Mouse (Mus musculus) spleen, postnatal 10 days (tissue): Measurements from ENCODE around the gene Cst11.
"Not testable (repeated sequence)": the region's sequence is repeated elsewhere in the genome, so short reads cannot be mapped to it uniquely, and the experiment has no call there.

ENCODE experiments used
- DNase-seq, 2 experiments: peaks; one replicate each; pipeline ENCODE4 v3.0.0; 2021 to 2022; ENCODE audit warnings: low spot score in 2 of 2

The Cst11 gene

GRCm38 (mm10) chr2:148771397-148771796, at the start of gene Cst11:
Gene Cst11 (minus strand): TSS chr2:148771497.
- DNase-seq: not testable (repeated sequence)

GRCm38 (mm10) chr2:148819909-148820308, 48.6 kb upstream of the Cst11 start, which contains the start of gene Cst13:
Gene Cst13 (plus strand): TSS chr2:148820081.
- no peak for DNase-seq

GRCm38 (mm10) chr2:148806696-148807095, 35.4 kb upstream of the Cst11 start:
- no peak for DNase-seq

GRCm38 (mm10) chr2:148801491-148801921, 30.2 kb upstream of the Cst11 start:
- no peak for DNase-seq

GRCm38 (mm10) chr2:148798485-148798884, 27.2 kb upstream of the Cst11 start, which contains the start of gene Cst8:
Gene Cst8 (plus strand): TSS chr2:148798785.
- no peak for DNase-seq

GRCm38 (mm10) chr2:148789142-148789541, 17.8 kb upstream of the Cst11 start, which contains the start of gene Cst12:
Gene Cst12 (plus strand): TSS chr2:148789361.
- no peak for DNase-seq

GRCm38 (mm10) chr2:148781709-148782108, 10.4 kb upstream of the Cst11 start, which contains the start of gene 8030411F24Rik:
Gene 8030411F24Rik (plus strand): TSS chr2:148782009.
- no peak for DNase-seq

GRCm38 (mm10) chr2:148763648-148764388, 7.5 kb downstream of the Cst11 start:
- DNase-seq: peak in 1 of 2 experiments; percentile 25

GRCm38 (mm10) chr2:148754310-148754846, 16.9 kb downstream of the Cst11 start:
- no peak for DNase-seq

GRCm38 (mm10) chr2:148751893-148752813, 19.1 kb downstream of the Cst11 start:
- DNase-seq: peak; percentile 47 to 73

- no peak for DNase-seq
Observed at GRCm38 (mm10) chr2:148750058-148750457, 21.2 kb downstream of the Cst11 start, which contains the start of gene Cstl1. Gene Cstl1 (plus strand): TSS chr2:148750358.

GRCm38 (mm10) chr2:148743846-148744407, 27.4 kb downstream of the Cst11 start:
- DNase-seq: no peak

- no peak for DNase-seq
Observed at GRCm38 (mm10) chr2:148743001-148743400, 28.3 kb downstream of the Cst11 start.

GRCm38 (mm10) chr2:148732327-148733000, 38.8 kb downstream of the Cst11 start, which contains the start of gene Napb:
Gene Napb (minus strand): TSS chr2:148732467.
- peak; percentile 32 to 69 for DNase-seq

- DNase-seq: peak in 1 of 2 experiments; percentile 17
Observed at GRCm38 (mm10) chr2:148731614-148732326, 39.5 kb downstream of the Cst11 start.

- no peak for DNase-seq
Observed at GRCm38 (mm10) chr2:148719271-148719995, 51.9 kb downstream of the Cst11 start.
